1 mouse cellular context compared by ENCODE assay signal in the genomic region with DNA sequence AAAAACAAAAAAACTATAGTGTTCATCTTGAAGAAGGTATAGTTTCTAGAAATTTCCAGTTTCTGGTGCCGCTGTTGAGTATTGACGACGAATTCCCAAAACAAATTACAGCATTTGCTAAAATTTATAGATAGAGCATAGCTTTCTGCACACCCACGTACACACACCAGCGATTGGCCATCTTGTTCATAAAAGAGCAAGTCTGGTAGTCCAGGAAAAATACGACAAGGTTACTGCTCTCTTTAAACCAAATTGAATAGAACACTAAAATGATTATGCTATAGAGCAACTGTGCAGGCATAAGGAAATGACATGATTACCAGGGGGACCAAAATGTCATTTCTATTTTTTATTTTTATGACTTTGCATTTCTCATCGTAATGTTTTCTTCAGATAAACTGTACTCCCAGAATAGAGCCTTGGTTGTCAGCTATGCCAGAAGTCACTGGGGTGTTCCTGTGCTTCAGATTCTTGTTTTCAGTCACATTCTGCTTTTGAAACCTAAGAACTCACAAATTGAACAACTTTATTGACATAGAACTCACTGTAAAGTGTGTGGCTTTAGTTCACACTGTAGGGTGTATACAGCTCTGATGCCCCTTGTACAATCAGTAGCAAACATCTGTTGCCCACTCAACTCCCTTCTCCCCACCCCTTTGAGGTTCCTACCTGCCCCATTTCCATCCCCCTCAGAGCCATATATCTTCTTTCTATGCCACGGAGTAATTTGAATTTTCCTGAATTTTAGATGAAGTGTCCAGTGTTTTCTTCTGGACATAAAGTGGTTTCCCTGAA.
A peak's percentile ranks its signal among the peaks of the same experiment; 100 is the strongest.
TF ChIP-seq lines count a peak whose summit lies in the region.

No protein-coding gene starts in this region.

TF ChIP-seq in MEL, 35 proteins besides CTCF, POLR2A, EP300 and RAD21 (continued from another document):
- peak; percentile 72 for TF ChIP-seq SIN3A (IDR thresholded peaks at IDR 0.05; ENCODE audit: low read length)
- TF ChIP-seq TBP (IDR thresholded peaks at IDR 0.05; ENCODE audit: low read depth, low read length), result peak; percentile 63; the same call in 1 of the 2 replicates
- peak; percentile 53 for TF ChIP-seq TCF12 (IDR thresholded peaks at IDR 0.05; ENCODE audit: low read depth, low read length)
- TF ChIP-seq GATA1 (IDR thresholded peaks at IDR 0.05; ENCODE audit: low read depth, low read length), result peak; percentile 42; the same call in 1 of the 2 replicates
- peak; percentile 73; the same call in 1 of the 2 replicates for TF ChIP-seq ETS1 (IDR thresholded peaks at IDR 0.05; ENCODE audit: low read depth, low read length)
- TF ChIP-seq E2F4 (IDR thresholded peaks at IDR 0.05; ENCODE audit: borderline replicate concordance, low read depth, low read length), result no peak
- TF ChIP-seq SMC3 (IDR thresholded peaks at IDR 0.05; ENCODE audit: low read depth, low read length), result no peak
- peak; percentile 89; the same call in 1 of the 2 replicates for TF ChIP-seq CHD1 (IDR thresholded peaks at IDR 0.05; ENCODE audit: low read depth, low read length)
- no peak for TF ChIP-seq NRF1 (IDR thresholded peaks at IDR 0.05; ENCODE audit: insufficient read depth, low read depth, low read length, poor library complexity, severe bottlenecking)
- no peak for TF ChIP-seq POLR2AphosphoS5 (IDR thresholded peaks at IDR 0.05; ENCODE audit: borderline replicate concordance, low read depth, low read length)
- no peak for TF ChIP-seq MAX (IDR thresholded peaks at IDR 0.05; ENCODE audit: low read length)
- TF ChIP-seq ZMIZ1 (IDR thresholded peaks at IDR 0.05; ENCODE audit: low read depth, low read length), result no peak
- no peak for TF ChIP-seq MYB (IDR thresholded peaks at IDR 0.05; ENCODE audit: low read depth, low read length)
- no peak for TF ChIP-seq JUND (IDR thresholded peaks at IDR 0.05; ENCODE audit: low read depth, low read length)
- no peak for TF ChIP-seq POLR2AphosphoS2 (IDR thresholded peaks at IDR 0.05; ENCODE audit: low read length)
